Mouse (Mus musculus): Measurements from ENCODE around the gene Cd79b.

Cd79b gene

GRCm38 (mm10) chr11:106273311-106273684, 41.3 kb downstream of the Cd79b start:
- no peak for DNase-seq

- peak; percentile 99 to 100 for DNase-seq
Measured at GRCm38 (mm10) chr11:106272644-106273310, 41.8 kb downstream of the Cd79b start, which contains the start of gene Smarcd2. Gene Smarcd2 (minus strand): TSS chr11:106272972.

GRCm38 (mm10) chr11:106271794-106272643, 42.5 kb downstream of the Cd79b start:
- DNase-seq, result peak; percentile 64 to 77

- peak; percentile 28 to 44 for DNase-seq
Measured at GRCm38 (mm10) chr11:106271131-106271793, 43.3 kb downstream of the Cd79b start.

GRCm38 (mm10) chr11:106269060-106269431, 45.5 kb downstream of the Cd79b start:
- DNase-seq, result peak; percentile 37 to 62

- peak; percentile 49 to 57 for DNase-seq
Measured at GRCm38 (mm10) chr11:106268326-106269059, 46.1 kb downstream of the Cd79b start.

GRCm38 (mm10) chr11:106267871-106268270, 46.7 kb downstream of the Cd79b start:
- DNase-seq, result no peak

- DNase-seq, result peak; percentile 40 to 61
Measured at GRCm38 (mm10) chr11:106267311-106267852, 47.2 kb downstream of the Cd79b start.

- no peak for DNase-seq
Measured at GRCm38 (mm10) chr11:106266431-106266830, 48.1 kb downstream of the Cd79b start.

- DNase-seq, result no peak
Measured at GRCm38 (mm10) chr11:106265570-106265969, 49.0 kb downstream of the Cd79b start.

- DNase-seq, result no peak
Measured at GRCm38 (mm10) chr11:106264988-106265387, 49.6 kb downstream of the Cd79b start.

- DNase-seq, result no peak
Measured at GRCm38 (mm10) chr11:106263963-106264362, 50.6 kb downstream of the Cd79b start.

Data from kidney, postnatal 4 days (tissue).